Mouse (Mus musculus) MEL (cell line): Measurements from ENCODE around the gene Nrxn2. TPM values are rescaled to one million over a fixed set of nuclear protein-coding genes. Genes with fewer than 3 reads are reported as not detected.

Experiments used
- DNase-seq: peaks from one replicate; pipeline ENCODE4 v3.0.0; 2011; ENCODE audit warnings: low read depth, low spot score
- H3K27ac ChIP-seq: 2 replicates; pipeline ENCODE4 v1.5.1; 2012; ENCODE audit warnings: low read depth, mild to moderate bottlenecking, control low read depth, low read length, moderate library complexity; ENCODE audit not compliant: control insufficient read depth
- H3K27me3 ChIP-seq, 2 experiments: fragments of 150-350 bp in 1 of 2; sonication (generic) in 1 of 2; 2 replicates each; pipeline ENCODE4 v1.6.1; 2012; ENCODE audit warnings: low read length in 2 of 2, mild to moderate bottlenecking in 2 of 2, improper control_type of control experiment in 1 of 2, moderate library complexity in 1 of 2; ENCODE audit not compliant: insufficient read depth in 2 of 2, control insufficient read depth in 1 of 2
- H3K36me3 ChIP-seq, 2 experiments: 2 replicates each; pipeline ENCODE4 v1.6.1; 2012 to 2014; ENCODE audit warnings: low read length in 2 of 2, improper control_type of control experiment in 1 of 2, inconsistent platforms in 1 of 2, mild to moderate bottlenecking in 1 of 2; ENCODE audit not compliant: insufficient read depth in 2 of 2, control insufficient read depth in 1 of 2
- H3K4me1 ChIP-seq, 2 experiments: fragments of 150-350 bp in 1 of 2; sonication (generic) in 1 of 2; 2 replicates each; pipeline ENCODE4 v1.6.1; 2012; ENCODE audit warnings: low read length in 2 of 2, improper control_type of control experiment in 1 of 2, mild to moderate bottlenecking in 1 of 2; ENCODE audit not compliant: insufficient read depth in 2 of 2, control insufficient read depth in 1 of 2
- H3K4me3 ChIP-seq, 2 experiments: fragments of 150-350 bp in 1 of 2; sonication (generic) in 1 of 2; 2 replicates each; pipeline ENCODE4 v1.5.1; 2012; ENCODE audit warnings: low read depth in 2 of 2, low read length in 2 of 2, mild to moderate bottlenecking in 2 of 2, moderate library complexity in 2 of 2, control low read depth in 1 of 2, improper control_type of control experiment in 1 of 2; ENCODE audit not compliant: control insufficient read depth in 1 of 2, insufficient read depth in 1 of 2
- H3K79me2 ChIP-seq: 2 replicates; pipeline ENCODE4 v1.6.1; 2012; ENCODE audit warnings: mild to moderate bottlenecking, low read length, moderate library complexity; ENCODE audit not compliant: control insufficient read depth, poor library complexity, insufficient read depth
- H3K9ac ChIP-seq: 2 replicates; pipeline ENCODE4 v1.6.1; 2012; ENCODE audit warnings: low read depth, mild to moderate bottlenecking, control low read depth, low read length, moderate library complexity; ENCODE audit not compliant: control insufficient read depth, poor library complexity, severe bottlenecking
- H3K9me3 ChIP-seq: fragments of 150-350 bp; sonication (generic); replicated peaks from 2 replicates; pipeline ENCODE4 v1.6.1; 2012; ENCODE audit warnings: mild to moderate bottlenecking, low read length, improper control_type of control experiment, moderate library complexity; ENCODE audit not compliant: insufficient read depth
- CHD1 ChIP-seq: IDR thresholded peaks from 2 replicates; pipeline ENCODE4 v1.6.1; 2012; ENCODE audit warnings: low read depth, mild to moderate bottlenecking, inconsistent platforms, low read length, improper control_type of control experiment
- CTCF ChIP-seq, 3 experiments: IDR thresholded peaks in 2 of 3; conservative IDR thresholded peaks in 1 of 3; 2 replicates each; pipeline ENCODE4 v1.5.1; 2011 to 2012; ENCODE audit warnings: low read length in 3 of 3, low read depth in 2 of 3, mild to moderate bottlenecking in 2 of 3, improper control_type of control experiment in 1 of 3, inconsistent platforms in 1 of 3, mixed read lengths in 1 of 3, moderate library complexity in 1 of 3; ENCODE audit not compliant: control insufficient read depth in 1 of 3, insufficient read depth in 1 of 3, poor library complexity in 1 of 3, severe bottlenecking in 1 of 3
- E2F4 ChIP-seq: IDR thresholded peaks from 2 replicates; pipeline ENCODE4 v1.6.1; 2011; ENCODE audit warnings: low read depth, low read length, improper control_type of control experiment, borderline replicate concordance
- ETS1 ChIP-seq: IDR thresholded peaks from 2 replicates; pipeline ENCODE4 v1.6.1; 2012; ENCODE audit warnings: low read depth, mild to moderate bottlenecking, inconsistent platforms, low read length, improper control_type of control experiment, moderate library complexity
- GABPA ChIP-seq: IDR thresholded peaks from 2 replicates; pipeline ENCODE4 v1.6.1; 2012; ENCODE audit warnings: low read depth, mild to moderate bottlenecking, inconsistent platforms, low read length, improper control_type of control experiment, moderate library complexity
- GATA1 ChIP-seq: IDR thresholded peaks from 2 replicates; pipeline ENCODE4 v1.6.1; 2011; ENCODE audit warnings: low read depth, low read length, improper control_type of control experiment
- HCFC1 ChIP-seq: IDR thresholded peaks from 2 replicates; pipeline ENCODE4 v1.6.1; 2012; ENCODE audit warnings: low read depth, mild to moderate bottlenecking, inconsistent platforms, low read length, improper control_type of control experiment, moderate library complexity
- JUND ChIP-seq: IDR thresholded peaks from 2 replicates; pipeline ENCODE4 v1.6.1; 2011; ENCODE audit warnings: low read depth, mild to moderate bottlenecking, improper control_type of control experiment, low read length
- MAFK ChIP-seq: IDR thresholded peaks from 2 replicates; pipeline ENCODE4 v1.6.1; 2011; ENCODE audit warnings: low read depth, mild to moderate bottlenecking, low read length, improper control_type of control experiment, borderline replicate concordance
- MXI1 ChIP-seq: IDR thresholded peaks from 2 replicates; pipeline ENCODE4 v1.6.1; 2011; ENCODE audit warnings: mild to moderate bottlenecking, low read depth, low read length, improper control_type of control experiment
- MYC ChIP-seq: IDR thresholded peaks from 2 replicates; pipeline ENCODE4 v1.6.1; 2011; ENCODE audit warnings: low read depth, mild to moderate bottlenecking, low read length, improper control_type of control experiment, moderate library complexity
- NELFE ChIP-seq: IDR thresholded peaks from 2 replicates; pipeline ENCODE4 v1.6.1; 2011; ENCODE audit warnings: low read depth, low read length, improper control_type of control experiment
- POLR2AphosphoS2 ChIP-seq: IDR thresholded peaks from 2 replicates; pipeline ENCODE4 v1.6.1; 2011; ENCODE audit warnings: low read length, improper control_type of control experiment
- POLR2AphosphoS5 ChIP-seq: IDR thresholded peaks from 2 replicates; pipeline ENCODE4 v1.6.1; 2012; ENCODE audit warnings: low read depth, borderline replicate concordance, mild to moderate bottlenecking, inconsistent platforms, low read length, moderate library complexity, mixed read lengths
- RAD21 ChIP-seq: IDR thresholded peaks from 2 replicates; pipeline ENCODE4 v1.6.1; 2011; ENCODE audit warnings: mild to moderate bottlenecking, low read depth, low read length, improper control_type of control experiment
- RCOR1 ChIP-seq: IDR thresholded peaks from 2 replicates; pipeline ENCODE4 v1.6.1; 2012; ENCODE audit warnings: low read depth, mild to moderate bottlenecking, inconsistent platforms, low read length, improper control_type of control experiment
- SIN3A ChIP-seq: IDR thresholded peaks from 2 replicates; pipeline ENCODE4 v1.6.1; 2012; ENCODE audit warnings: low read length, improper control_type of control experiment, inconsistent platforms
- SMC3 ChIP-seq: IDR thresholded peaks from 2 replicates; pipeline ENCODE4 v1.6.1; 2011; ENCODE audit warnings: low read depth, low read length, improper control_type of control experiment
- USF2 ChIP-seq, 2 experiments: IDR thresholded peaks; 2 replicates each; pipeline ENCODE4 v1.6.1; 2011 to 2012; ENCODE audit warnings: improper control_type of control experiment in 2 of 2, low read length in 2 of 2, borderline replicate concordance in 1 of 2, inconsistent platforms in 1 of 2, low read depth in 1 of 2, mild to moderate bottlenecking in 1 of 2; ENCODE audit not compliant: insufficient read depth in 1 of 2
- ZKSCAN1 ChIP-seq: IDR thresholded peaks from 2 replicates; pipeline ENCODE4 v1.6.1; 2012; ENCODE audit warnings: low read depth, mild to moderate bottlenecking, inconsistent platforms, low read length, improper control_type of control experiment, moderate library complexity
- ZMIZ1 ChIP-seq: IDR thresholded peaks from 2 replicates; pipeline ENCODE4 v1.6.1; 2012; ENCODE audit warnings: low read depth, mild to moderate bottlenecking, inconsistent platforms, low read length, improper control_type of control experiment, moderate library complexity
- ZNF384 ChIP-seq: IDR thresholded peaks from 2 replicates; pipeline ENCODE4 v1.6.1; 2012; ENCODE audit warnings: low read depth, mild to moderate bottlenecking, inconsistent platforms, low read length, improper control_type of control experiment
- polyA plus RNA-seq, 2 experiments: library from polyadenylated mRNA; stranded (reverse) in 1 of 2; unstranded in 1 of 2; fragments of >175 nt in 1 of 2; fragments of >200 nt in 1 of 2; gene quantifications; 2 replicates each; pipeline versions ENCODE4 v1.2.1 to v1.2.4; 2012; ENCODE audit warnings: low replicate concordance in 2 of 2, low read depth in 1 of 2; ENCODE audit not compliant: insufficient read length in 2 of 2, insufficient read depth in 1 of 2, missing spikeins in 1 of 2
- total RNA-seq: library from RNA; depleted of rRNA; stranded (reverse); fragments of 300-350 nt; gene quantifications from 2 replicates; pipeline ENCODE4 v1.2.3, GENCODE M21; 2012

Nrxn2 gene
- total and polyA plus RNA-seq, 3 experiments: 0.39 to 0.42 TPM; not detected in 1

DNA sequence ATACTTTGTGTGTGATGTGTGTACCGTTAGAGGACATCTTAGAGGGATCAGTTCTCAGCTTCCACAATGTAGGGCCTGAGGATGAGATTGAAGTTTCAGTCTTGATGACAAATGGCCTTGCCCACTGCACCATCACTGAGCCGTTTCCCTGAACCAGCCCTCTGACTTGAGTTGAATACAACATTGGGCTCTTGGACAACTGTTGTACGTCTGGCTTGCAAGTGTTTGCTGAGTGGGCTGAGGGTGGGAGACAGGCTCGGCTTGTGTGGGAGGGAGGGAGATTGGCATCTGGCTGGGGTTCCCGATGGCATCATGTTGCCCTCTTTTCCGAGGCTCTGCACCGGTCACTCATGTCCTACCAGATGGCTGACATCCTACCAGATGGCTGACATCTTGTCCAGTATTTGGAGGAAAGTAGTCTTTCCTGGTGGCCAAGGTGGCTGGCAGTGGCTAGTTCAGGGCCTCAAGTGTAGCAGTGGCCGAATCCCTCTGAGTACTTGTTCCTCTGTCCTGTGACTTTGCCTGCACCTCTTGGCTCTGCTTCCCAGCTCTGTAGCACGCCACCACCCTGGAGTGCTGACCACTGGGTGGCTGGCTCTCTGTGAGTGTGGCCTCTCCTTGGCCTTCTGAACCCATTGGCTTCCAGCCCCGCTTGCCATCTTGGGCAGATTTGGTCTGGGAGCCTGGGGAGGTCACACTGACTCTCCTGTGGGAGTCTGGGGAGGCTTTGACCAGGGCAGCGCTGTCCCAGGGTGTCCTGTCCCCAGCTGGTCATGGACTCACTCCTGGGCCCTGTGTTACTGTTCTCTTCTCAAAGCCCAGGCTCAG, 115.0 kb downstream of the Nrxn2 start:
- H3K9me3 ChIP-seq: no peaks in the 10 kb centered on the region
- H3K79me2 ChIP-seq: no peaks in the 10 kb centered on the region
- TF ChIP-seq ETS1 (no peak), E2F4 (no peak), GABPA (no peak), POLR2AphosphoS5 (no peak), CTCF (IDR thresholded peaks at IDR 0.05 in 2 of 3, conservative IDR thresholded peaks at IDR 0.05 in 1 of 3; ENCODE audit: control insufficient read depth in 1 of 3, insufficient read depth in 1 of 3, low read depth in 2 of 3, low read length in 3 of 3, poor library complexity in 1 of 3, severe bottlenecking in 1 of 3) (no peak), ZNF384 (no peak), RAD21 (no peak), RCOR1 (no peak), ZMIZ1 (no peak)
- TF ChIP-seq, all 39 proteins: peak for 0
- Histone ChIP-seq H3K36me3 (no peaks in the 10 kb centered on the region), H3K27me3 (no peaks in the 10 kb centered on the region; a peak in 1 of 4 replicates), H3K4me3 (no peak overlapping the region), H3K27ac (no peak overlapping the region), H3K4me1 (no peaks in the 10 kb centered on the region), H3K9ac (no peak overlapping the region)
- no peak for DNase-seq

DNA sequence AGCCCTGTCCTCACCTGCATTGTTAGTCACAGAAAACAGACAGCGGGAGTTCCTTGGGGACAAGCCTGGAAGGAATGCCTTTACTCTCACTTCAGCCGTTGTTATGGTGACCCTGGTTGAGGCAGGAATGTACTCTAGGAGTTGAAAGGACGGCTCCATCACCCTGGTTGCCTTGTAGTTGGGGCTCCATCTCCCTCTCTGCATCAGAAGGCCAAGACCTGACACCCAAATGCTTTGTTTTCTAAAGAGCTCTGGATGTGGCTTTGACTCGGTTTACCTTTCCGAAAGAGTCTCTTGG, 115.5 kb downstream of the Nrxn2 start:
- Histone ChIP-seq H3K9me3 (no peaks in the 10 kb centered on the region), H3K79me2 (no peaks in the 10 kb centered on the region), H3K4me3 (no peak overlapping the region), H3K9ac (no peak overlapping the region), H3K27me3 (no peaks in the 10 kb centered on the region; a peak in 1 of 4 replicates), H3K27ac (no peak overlapping the region), H3K4me1 (no peaks in the 10 kb centered on the region), H3K36me3 (no peaks in the 10 kb centered on the region)
- no peak for DNase-seq
- TF ChIP-seq USF2 (IDR thresholded peaks at IDR 0.05; ENCODE audit: borderline replicate concordance in 1 of 2, insufficient read depth in 1 of 2, low read depth in 1 of 2, low read length in 2 of 2): no peak
- TF ChIP-seq ZKSCAN1: no peak
- TF ChIP-seq SMC3: no peak
- no peak for TF ChIP-seq ZNF384
- no peak for TF ChIP-seq POLR2AphosphoS2
- no peak for TF ChIP-seq CHD1
- no peak for TF ChIP-seq ZMIZ1
- no peak for TF ChIP-seq MYC
- no peak for TF ChIP-seq JUND
- TF ChIP-seq HCFC1: no peak
- no peak for TF ChIP-seq NELFE
- TF ChIP-seq MAFK: no peak
- no peak for TF ChIP-seq MXI1
- no peak for TF ChIP-seq SIN3A
- TF ChIP-seq GATA1: no peak
